14 mouse cellular contexts compared by ENCODE assay signal in the genomic region with DNA sequence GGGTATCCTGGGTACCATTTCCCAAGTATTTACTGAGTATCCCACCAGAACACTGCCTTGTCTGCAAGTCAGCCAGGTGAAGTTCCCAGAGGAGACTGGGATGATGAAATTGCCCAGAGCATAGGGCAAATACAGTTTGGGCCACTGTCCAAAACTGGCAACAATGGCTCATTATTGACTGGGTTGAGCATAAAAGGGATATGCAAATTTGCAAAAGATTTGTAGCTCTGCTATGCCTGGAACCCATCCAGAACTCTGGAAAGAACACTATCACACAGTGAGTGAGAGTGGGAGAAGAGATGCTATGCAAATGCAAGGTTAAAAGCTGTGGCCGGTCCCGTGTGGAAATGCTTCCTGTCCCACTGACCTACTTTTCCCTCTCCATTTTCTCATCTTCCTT.
DNase-seq lines count a peak whose midpoint lies in the region; ATAC-seq and TF ChIP-seq lines count a peak whose summit lies in the region.
"Had no signal": no experiment of that assay in that cellular context is flagged by ENCODE, and none has a peak within 500 bp of the region (broad histone marks: within the 10 kb centered on the region; RNA-seq: fewer than 3 reads in every experiment).

No protein-coding gene starts in this region.

- TF ChIP-seq CTCF in layer of hippocampus, adult 2 months (conservative IDR thresholded peaks at IDR 0.05): no peak

- H3K27ac ChIP-seq in layer of hippocampus, adult 2 months: no peak overlapping the region
- peak overlapping the region; percentile 68 for H3K27ac ChIP-seq in neural tube, embryonic 15.5 days (replicated peaks)
- H3K27ac ChIP-seq: gastrocnemius, adult 2 months; left cerebral cortex, adult 2 months; liver, embryonic 15.5 days had no signal

- peak; percentile 23 for DNase-seq in adrenal gland, postnatal 10 days
- no peak for DNase-seq in adrenal gland, adult 8-10 months
- DNase-seq in layer of hippocampus, adult 2 months (ENCODE audit: low spot score in 2 of 2): peak; percentile 29 to 37
- no peak for DNase-seq in layer of hippocampus, postnatal 10 days (ENCODE audit: low spot score in 2 of 2)
- DNase-seq in ovary, postnatal 14 days (ENCODE audit: low spot score): peak; percentile 7
- no peak for DNase-seq in ovary, postnatal 36 days (ENCODE audit: low spot score)
- no peak for DNase-seq in ovary, adult 18-20 months (ENCODE audit: low spot score)
- DNase-seq: gastrocnemius, adult 2 months; kidney, adult 11 months; thymus, adult 2 months had no signal

- H3K9me3 ChIP-seq in neural tube, embryonic 15.5 days (replicated peaks): no peaks in the 10 kb centered on the region
- H3K9me3 ChIP-seq: embryonic facial prominence, embryonic 15.5 days; liver, embryonic 15.5 days had no signal

- no peak overlapping the region for H3K4me3 ChIP-seq in layer of hippocampus, adult 2 months
- H3K4me3 ChIP-seq in neural tube, embryonic 15.5 days (replicated peaks): no peak overlapping the region
- H3K4me3 ChIP-seq: embryonic facial prominence, embryonic 15.5 days; gastrocnemius, adult 2 months; left cerebral cortex, adult 2 months; liver, embryonic 15.5 days had no signal

- H3K4me1 ChIP-seq in neural tube, embryonic 15.5 days: peaks cover 22% of the 10 kb centered on the region
- H3K4me1 ChIP-seq: liver, embryonic 15.5 days had no signal

- H3K4me2 ChIP-seq in neural tube, embryonic 15.5 days: no peak overlapping the region
- H3K4me2 ChIP-seq: embryonic facial prominence, embryonic 15.5 days; liver, embryonic 15.5 days had no signal

- H3K27me3 ChIP-seq in neural tube, embryonic 15.5 days (replicated peaks): no peaks in the 10 kb centered on the region
- H3K27me3 ChIP-seq: embryonic facial prominence, embryonic 15.5 days; liver, embryonic 15.5 days had no signal

- 0 out of 2 replicates have a peak, but pooled peaks have one; percentile 57 for ATAC-seq in neural tube, embryonic 15.5 days (ENCODE audit: low FRiP score)

- WGBS in neural tube, embryonic 15.5 days: 18% methylated on average over 2 of the region's 2 CpGs

- H3K36me3 ChIP-seq in neural tube, embryonic 15.5 days: no peaks in the 10 kb centered on the region; the same call in 1 of the 2 replicates
- H3K36me3 ChIP-seq: embryonic facial prominence, embryonic 15.5 days; liver, embryonic 15.5 days had no signal

- H3K9ac ChIP-seq in neural tube, embryonic 15.5 days (replicated peaks): no peak overlapping the region
- H3K9ac ChIP-seq: embryonic facial prominence, embryonic 15.5 days; liver, embryonic 15.5 days had no signal

Comparison
In these comparisons a context has a peak if more than half of its experiments do, and no peak if none do; other contexts are left out.
1. DNase-seq: peak in adrenal gland, postnatal 10 days (single experiment), layer of hippocampus, adult 2 months (2 of 2) and ovary, postnatal 14 days (single experiment); none in adrenal gland, adult 8-10 months (single experiment), layer of hippocampus, postnatal 10 days (0 of 2), ovary, postnatal 36 days (single experiment) and ovary, adult 18-20 months (single experiment).